Comparison of ENCODE assay signal across 11 mouse cellular contexts in genomic region chr2:76655982-76656381, GRCm38 (mm10). TPM values are rescaled to one million over a fixed set of nuclear protein-coding genes. Genes with fewer than 3 reads are reported as not detected.
DNase-seq lines count a peak whose midpoint lies in the region; ATAC-seq and TF ChIP-seq lines count a peak whose summit lies in the region.
"Had no signal": no experiment of that assay in that cellular context is flagged by ENCODE, and none has a peak within 500 bp of the region (broad histone marks: within the 10 kb centered on the region; RNA-seq: fewer than 3 reads in every experiment).

No protein-coding gene starts in this region.

- no peak overlapping the region for H3K27ac ChIP-seq in lung, postnatal 0 days (ENCODE audit: low read length)
- H3K27ac ChIP-seq: heart, embryonic 13.5 days had no signal

- ATAC-seq in lung, postnatal 0 days: no peak
- ATAC-seq: forebrain, embryonic 14.5 days had no signal

- H3K4me2 ChIP-seq in lung, postnatal 0 days (replicated peaks; ENCODE audit: low read depth, low read length): no peak overlapping the region
- H3K4me2 ChIP-seq: heart, embryonic 13.5 days had no signal

- no peaks in the 10 kb centered on the region for H3K27me3 ChIP-seq in lung, postnatal 0 days (replicated peaks; ENCODE audit: insufficient read depth, low read length)

- no peaks in the 10 kb centered on the region for H3K9me3 ChIP-seq in lung, postnatal 0 days (ENCODE audit: low read length)
- H3K9me3 ChIP-seq: heart, embryonic 13.5 days had no signal

- H3K36me3 ChIP-seq in lung, postnatal 0 days (ENCODE audit: insufficient read depth, low read length): no peaks in the 10 kb centered on the region
- H3K36me3 ChIP-seq: heart, embryonic 13.5 days had no signal

- peak; percentile 15 for DNase-seq in adrenal gland, postnatal 10 days
- no peak for DNase-seq in adrenal gland, postnatal 25 days
- peak; percentile 25 for DNase-seq in kidney, postnatal 10 days
- DNase-seq in kidney, adult 11 months: no peak
- peak; percentile 56 for DNase-seq in NIH3T3 (ENCODE audit: low read depth)
- DNase-seq in lung, postnatal 0 days (ENCODE audit: low spot score): peak; percentile 53
- no peak for DNase-seq in thymus, adult 18-20 months
- no peak for DNase-seq in spleen, adult 18-20 months
- DNase-seq: cerebellum, postnatal 36 days had no signal

- TF ChIP-seq EP300 in lung, postnatal 0 days (IDR thresholded peaks at IDR 0.05): no peak

- peak; percentile 61 for TF ChIP-seq CTCF in lung, postnatal 0 days (IDR thresholded peaks at IDR 0.05)

- no peak overlapping the region for H3K9ac ChIP-seq in lung, postnatal 0 days (replicated peaks; ENCODE audit: low read depth)
- H3K9ac ChIP-seq: heart, embryonic 13.5 days had no signal

- no peak overlapping the region for H3K4me3 ChIP-seq in lung, postnatal 0 days (ENCODE audit: low read depth, low read length)
- H3K4me3 ChIP-seq: heart, embryonic 13.5 days had no signal

- no peaks in the 10 kb centered on the region for H3K4me1 ChIP-seq in lung, postnatal 0 days (ENCODE audit: insufficient read depth, low read depth, low read length)
- H3K4me1 ChIP-seq: heart, embryonic 13.5 days had no signal

- WGBS in lung, postnatal 0 days: 15% methylated on average over 1 of the region's 1 CpGs

RNA-seq across cellular contexts. Expression of gene Pjvk, which starts 7.7 kb away (rescaled TPM):
- total RNA-seq in adrenal gland, postnatal 10 days (2021): 1 to 10 TPM in 1 of 2 experiments, under 1 TPM in 1; 0.51 to 1.2 TPM
- not detected in 2 replicates for total RNA-seq in adrenal gland, postnatal 25 days (2021)
- 0.26 and 0.29 TPM in 2 replicates for polyA plus RNA-seq in lung, postnatal 0 days (2015; fragmentation: Nextera tagmentation; extraction: Ambion mirVana)
- polyA plus RNA-seq: heart, embryonic 13.5 days had no signal

RNA-seq across cellular contexts. Expression of gene Prkra, which starts 8.2 kb away (rescaled TPM):
- 10 to 100 TPM; 26.3 to 30.8 TPM for total RNA-seq in adrenal gland, postnatal 10 days (2021)
- total RNA-seq in adrenal gland, postnatal 25 days (2021): 24.8 and 39.6 TPM in 2 replicates
- polyA plus RNA-seq in lung, postnatal 0 days (2015; fragmentation: Nextera tagmentation; extraction: Ambion mirVana): 34.1 and 35.7 TPM in 2 replicates

RNA-seq across cellular contexts. Expression of gene Fkbp7, which starts 16.9 kb away (rescaled TPM):
- 10 to 100 TPM; 32.8 to 33.5 TPM for total RNA-seq in adrenal gland, postnatal 10 days (2021)
- total RNA-seq in adrenal gland, postnatal 25 days (2021): 17.7 and 22.8 TPM in 2 replicates
- polyA plus RNA-seq in lung, postnatal 0 days (2015; fragmentation: Nextera tagmentation; extraction: Ambion mirVana): 68.3 and 71.9 TPM in 2 replicates

RNA-seq across cellular contexts. Expression of gene Plekha3, which starts 19.1 kb away (rescaled TPM):
- 10 to 100 TPM; 28.5 to 31.9 TPM for total RNA-seq in adrenal gland, postnatal 10 days (2021)
- 53.4 and 55.2 TPM in 2 replicates for total RNA-seq in adrenal gland, postnatal 25 days (2021)
- polyA plus RNA-seq in lung, postnatal 0 days (2015; fragmentation: Nextera tagmentation; extraction: Ambion mirVana): 13.6 and 14.6 TPM in 2 replicates

Comparison
In these comparisons a context has a peak if more than half of its experiments do, and no peak if none do; other contexts are left out.
1. DNase-seq: peak in adrenal gland, postnatal 10 days (single experiment), kidney, postnatal 10 days (single experiment), NIH3T3 (single experiment) and lung, postnatal 0 days (single experiment); none in adrenal gland, postnatal 25 days (single experiment), kidney, adult 11 months (single experiment), thymus, adult 18-20 months (0 of 2) and spleen, adult 18-20 months (0 of 2).